Mouse (Mus musculus) liver, adult 2 months (tissue): ENCODE results near the gene Pls3. TPM values are rescaled to one million over a fixed set of nuclear protein-coding genes. Genes with fewer than 3 reads are reported as not detected.
"Not testable (repeated sequence)": the region's sequence is repeated elsewhere in the genome, so short reads cannot be mapped to it uniquely, and the experiment has no call there.

Experiments
- DNase-seq: peaks from one replicate; pipeline ENCODE4 v3.0.0-alpha.2; 2011; ENCODE audit warnings: low read depth, low spot score; ENCODE audit errors: extremely low read depth
- H3K27ac ChIP-seq: fragments of 200-500 bp; replicated peaks from 2 replicates; pipeline ENCODE4 v1.5.1; 2012; ENCODE audit warnings: low read depth, mild to moderate bottlenecking, control low read depth, inconsistent platforms, low read length; ENCODE audit not compliant: insufficient read depth
- H3K27me3 ChIP-seq: fragments of 200-500 bp; 2 replicates; pipeline ENCODE4 v1.6.1; 2012; ENCODE audit warnings: mild to moderate bottlenecking, moderate library complexity, low read length, inconsistent platforms; ENCODE audit not compliant: control insufficient read depth, insufficient read depth
- H3K36me3 ChIP-seq: fragments of 200-500 bp; 2 replicates; pipeline ENCODE4 v1.6.1; 2012; ENCODE audit warnings: low read length, inconsistent platforms; ENCODE audit not compliant: control insufficient read depth, insufficient read depth
- H3K4me1 ChIP-seq: fragments of 200-500 bp; 2 replicates; pipeline ENCODE4 v1.6.1; 2011; ENCODE audit warnings: low read length; ENCODE audit not compliant: control insufficient read depth, insufficient read depth
- H3K4me3 ChIP-seq: fragments of 200-500 bp; 2 replicates; pipeline ENCODE4 v1.5.1; 2011; ENCODE audit warnings: low read depth, mild to moderate bottlenecking, control low read depth, low read length, moderate library complexity; ENCODE audit not compliant: insufficient read depth
- H3K79me2 ChIP-seq: fragments of 200-500 bp; 2 replicates; pipeline ENCODE4 v1.6.1; 2012; ENCODE audit warnings: inconsistent platforms, mild to moderate bottlenecking, low read length, moderate library complexity; ENCODE audit not compliant: control insufficient read depth, insufficient read depth
- H3K9ac ChIP-seq: fragments of 200-500 bp; 2 replicates; pipeline ENCODE4 v1.6.1; 2012; ENCODE audit warnings: low read depth, mild to moderate bottlenecking, control low read depth, inconsistent platforms, low read length
- CTCF ChIP-seq: fragments of 200-500 bp; IDR thresholded peaks from 2 replicates; pipeline ENCODE4 v1.5.1; 2011; ENCODE audit warnings: low read depth, low read length, control low read depth
- POLR2A ChIP-seq: fragments of 200-500 bp; IDR thresholded peaks from 2 replicates; pipeline ENCODE4 v1.6.1; 2011; ENCODE audit warnings: low read length, control low read depth; ENCODE audit not compliant: insufficient read depth; ENCODE audit errors: extremely low read depth
- WGBS: fragments of 180-500 bp; shearing (Covaris S2); methylation state at CpG from one replicate; pipeline ENCODE4 v1.1.7; 2018; 5-methylcytosine and 5-hydroxymethylcytosine counted together
- polyA plus RNA-seq: library from polyadenylated mRNA; depleted of rRNA; stranded (reverse); fragments of >200 nt; gene quantifications from 2 replicates; pipeline ENCODE4 v1.2.3, GENCODE M21; 2012
- total RNA-seq: library from RNA; depleted of rRNA; stranded (reverse); fragments of >200 nt; gene quantifications from 2 replicates; pipeline ENCODE4 v1.2.3, GENCODE M21; 2014

Pls3 gene
- total and polyA plus RNA-seq, 2 experiments: 10.6 to 77.7 TPM

GRCm38 (mm10) chrX:75764794-75765328 lies 110.1 kb downstream of the Pls3 start:
- peak overlapping the region; percentile 69 for H3K4me3 ChIP-seq
- no peaks in the 10 kb centered on the region for H3K79me2 ChIP-seq
- DNase-seq: no peak
- no peaks in the 10 kb centered on the region for H3K36me3 ChIP-seq
- no peaks in the 10 kb centered on the region; the same call in 1 of the 2 replicates for H3K4me1 ChIP-seq
- WGBS: 24% methylated on average over 7 of the region's 7 CpGs
- peak overlapping the region; percentile 64 for H3K9ac ChIP-seq
- no peak overlapping the region for H3K27ac ChIP-seq
- H3K27me3 ChIP-seq: no peaks in the 10 kb centered on the region
- TF ChIP-seq CTCF: no peak
- TF ChIP-seq POLR2A: no peak

DNA sequence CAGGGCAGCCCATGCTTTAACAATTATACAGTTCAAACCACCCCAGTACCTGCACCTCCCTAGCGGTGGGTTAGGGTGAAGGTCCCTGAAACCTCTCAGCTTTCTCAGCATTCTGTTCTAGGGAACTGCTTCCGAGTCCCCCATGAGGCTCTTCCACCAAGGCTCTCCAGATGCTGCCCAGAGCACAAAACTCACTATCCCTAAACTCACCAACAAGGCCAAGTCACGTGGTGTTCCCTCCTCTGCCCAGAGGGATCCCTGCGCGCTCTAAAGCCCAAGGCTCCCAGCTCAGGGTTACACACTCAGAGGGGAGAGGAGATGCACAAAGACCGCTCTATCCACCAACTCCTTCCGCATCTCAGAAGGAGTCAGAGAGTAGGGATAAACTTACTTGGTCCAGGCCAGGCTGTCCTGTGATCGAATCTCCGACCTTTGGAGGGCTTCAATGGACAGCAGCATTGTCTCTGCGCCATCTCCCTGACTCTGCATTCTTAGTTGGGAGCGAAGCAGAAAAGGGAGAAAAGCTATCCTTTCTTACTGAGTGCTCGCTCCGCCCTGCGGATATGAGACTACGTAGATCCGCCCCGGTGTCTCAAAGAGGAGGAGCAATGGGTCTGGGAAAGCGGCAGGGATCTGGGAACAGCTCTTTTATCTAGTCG lies 110.7 kb downstream of the Pls3 start:
- no peak for TF ChIP-seq CTCF
- no peak for TF ChIP-seq POLR2A
- H3K4me3 ChIP-seq: peak overlapping the region; percentile 69
- 3% methylated on average over 19 of the region's 19 CpGs for WGBS
- peak; percentile 61 for DNase-seq
- no peaks in the 10 kb centered on the region for H3K27me3 ChIP-seq
- H3K9ac ChIP-seq: peak overlapping the region; percentile 64
- H3K27ac ChIP-seq: peak overlapping the region; percentile 75
- H3K36me3 ChIP-seq: no peaks in the 10 kb centered on the region
- H3K4me1 ChIP-seq: no peaks in the 10 kb centered on the region; the same call in 1 of the 2 replicates
- H3K79me2 ChIP-seq: no peaks in the 10 kb centered on the region

- not testable (repeated sequence) for DNase-seq, H3K36me3 ChIP-seq, H3K79me2 ChIP-seq, H3K9ac ChIP-seq, H3K27me3 ChIP-seq, H3K4me3 ChIP-seq, H3K4me1 ChIP-seq, H3K27ac ChIP-seq
- WGBS: 100% methylated on average over 2 of the region's 2 CpGs
These were observed 115.5 kb downstream of the Pls3 start for GRCm38 (mm10) chrX:75759461-75759860.

DNA sequence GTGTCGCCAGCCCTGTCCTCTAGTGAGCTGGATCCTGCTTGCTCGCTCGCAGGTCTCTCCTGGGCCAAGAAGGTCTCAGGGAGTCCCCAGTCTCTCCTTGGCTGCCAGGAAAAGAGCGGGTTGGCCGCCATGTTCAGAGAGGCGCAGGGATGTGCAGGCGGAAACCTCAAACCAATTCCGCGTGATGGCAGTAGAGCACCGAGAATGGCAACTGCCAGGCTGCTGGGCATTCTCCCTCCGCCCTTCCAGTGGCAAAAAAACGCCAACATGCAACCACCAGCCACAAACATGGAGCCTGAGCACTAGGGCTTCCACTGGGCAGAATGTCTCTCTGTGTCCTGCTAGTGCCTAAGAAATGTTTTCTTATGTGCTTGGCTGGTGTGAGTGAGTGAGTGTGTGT lies 115.9 kb downstream of the Pls3 start:
- H3K9ac ChIP-seq, H3K27me3 ChIP-seq, DNase-seq, H3K79me2 ChIP-seq, H3K4me3 ChIP-seq, H3K36me3 ChIP-seq, H3K4me1 ChIP-seq, H3K27ac ChIP-seq: not testable (repeated sequence)
- over 99% methylated on average over 12 of the region's 12 CpGs for WGBS

- not testable (repeated sequence) for H3K27ac ChIP-seq, H3K36me3 ChIP-seq, H3K4me1 ChIP-seq, H3K4me3 ChIP-seq, H3K27me3 ChIP-seq, DNase-seq, H3K9ac ChIP-seq, H3K79me2 ChIP-seq
- 97% methylated on average over 14 of the region's 14 CpGs for WGBS
These were observed 117.0 kb downstream of the Pls3 start for GRCm38 (mm10) chrX:75757966-75758365.

- not testable (repeated sequence) for H3K79me2 ChIP-seq, H3K4me3 ChIP-seq, DNase-seq, H3K36me3 ChIP-seq, H3K27me3 ChIP-seq, H3K27ac ChIP-seq, H3K9ac ChIP-seq, H3K4me1 ChIP-seq
These were observed 120.5 kb downstream of the Pls3 start for GRCm38 (mm10) chrX:75754531-75754930.

- 91% methylated on average over 7 of the region's 12 CpGs for WGBS
These were observed 124.8 kb downstream of the Pls3 start for GRCm38 (mm10) chrX:75750126-75750725.

DNA sequence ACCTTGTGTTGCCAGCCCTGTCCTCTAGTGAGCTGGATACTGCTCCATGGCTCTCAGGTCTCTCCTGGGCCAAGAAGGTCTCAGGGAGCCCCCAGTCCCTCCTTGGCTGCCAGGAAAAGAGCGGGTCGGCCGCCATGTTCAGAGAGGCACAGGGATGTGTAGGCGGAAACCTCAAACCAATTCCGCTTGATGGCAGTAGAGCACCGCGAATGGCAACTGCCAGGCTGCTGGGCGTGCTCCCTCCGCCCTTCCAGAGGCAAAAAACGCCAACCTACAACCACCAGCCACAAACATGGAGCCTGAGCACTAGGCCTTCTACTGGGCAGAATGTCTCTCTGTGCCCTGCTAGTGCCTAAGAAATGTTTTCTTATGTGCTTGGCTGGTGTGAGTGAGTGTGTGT lies 125.7 kb downstream of the Pls3 start:
- not testable (repeated sequence) for H3K27ac ChIP-seq, H3K27me3 ChIP-seq, H3K79me2 ChIP-seq, DNase-seq, H3K4me1 ChIP-seq, H3K36me3 ChIP-seq, H3K4me3 ChIP-seq, H3K9ac ChIP-seq
- WGBS: 95% methylated on average over 10 of the region's 10 CpGs

More at GRCm38 (mm10) chrX:75750126-75750725, 124.8 kb downstream of the Pls3 start:
- H3K36me3 ChIP-seq, H3K9ac ChIP-seq, H3K4me3 ChIP-seq, H3K4me1 ChIP-seq, H3K79me2 ChIP-seq, H3K27ac ChIP-seq, DNase-seq, H3K27me3 ChIP-seq: not testable (repeated sequence)

- not testable (repeated sequence) for H3K79me2 ChIP-seq, H3K27me3 ChIP-seq, DNase-seq, H3K9ac ChIP-seq, H3K4me1 ChIP-seq, H3K36me3 ChIP-seq, H3K27ac ChIP-seq, H3K4me3 ChIP-seq
- 95% methylated on average over 12 of the region's 14 CpGs for WGBS
These were observed 130.5 kb downstream of the Pls3 start for GRCm38 (mm10) chrX:75744466-75744865.
